Mouse (Mus musculus): ENCODE data around the gene Slx1b. TPM values are rescaled to one million over a fixed set of nuclear protein-coding genes. Genes with fewer than 3 reads are reported as not detected.

Gene Slx1b
- polyA plus RNA-seq, 1 experiment: 13.2 TPM

DNA sequence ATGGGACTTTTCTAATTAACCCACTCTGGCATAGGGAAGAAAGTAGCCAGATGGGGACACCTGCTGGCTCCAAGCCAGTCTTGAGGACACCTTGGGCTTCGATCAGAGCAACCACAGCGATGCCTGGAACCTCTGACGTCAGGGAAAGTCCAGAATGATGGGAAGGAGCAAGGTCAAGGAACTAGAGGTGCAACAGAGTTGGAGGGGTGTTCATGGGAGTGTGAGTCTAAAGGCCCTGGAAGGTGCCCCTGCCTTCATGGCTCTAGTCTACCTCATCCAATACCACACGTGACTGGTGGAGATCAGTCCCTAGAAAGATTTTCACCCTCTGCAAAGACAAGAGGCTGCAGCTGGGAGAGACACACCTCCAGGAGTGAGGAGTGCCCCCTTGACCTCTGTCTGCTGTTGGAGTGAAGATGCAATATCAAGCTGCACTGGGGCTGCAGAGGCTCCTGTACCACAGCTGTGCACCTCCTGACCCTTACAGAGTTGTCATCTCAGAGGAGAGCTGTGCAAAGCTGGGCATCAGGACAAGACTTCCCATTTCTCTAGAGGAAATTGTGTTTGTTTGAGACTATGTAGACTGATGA is 18.9 kb downstream of the Slx1b start:
- 63% methylated on average over 4 of the region's 4 CpGs for WGBS
- H3K27ac ChIP-seq (ENCODE audit: insufficient read depth, low read length): 0 out of 2 replicates have a peak overlapping the region, but pooled peaks have one; percentile 24

GRCm38 (mm10) chr7:126676207-126676606 is 19.4 kb downstream of the Slx1b start, which contains the start of gene Sult1a1:
Gene Sult1a1, minus strand, starts transcription at chr7:126676432.
- peak within 1 kb of the TSS; percentile 12; the same call in 1 of the 2 replicates for H3K4me3 ChIP-seq (ENCODE audit: extremely low read depth, insufficient read depth, insufficient read length)
- no peaks in the 10 kb centered on the region for H3K4me1 ChIP-seq (ENCODE audit: control insufficient read depth, insufficient read depth, insufficient read length)
- TF ChIP-seq POLR2A (IDR thresholded peaks at IDR 0.05; ENCODE audit: low read depth, low read length) (no peak), CTCF (IDR thresholded peaks at IDR 0.05; ENCODE audit: extremely low read depth, insufficient read depth, insufficient read length, insufficient replicate concordance) (no peak)
- H3K27me3 ChIP-seq (ENCODE audit: control insufficient read depth, insufficient read depth, low read length): no peaks in the 10 kb centered on the region
- DNase-seq (ENCODE audit: low read depth in 1 of 2, low spot score in 2 of 2): no peak
- H3K36me3 ChIP-seq (ENCODE audit: control insufficient read depth, insufficient read depth, low read length): peaks cover 22% of the 10 kb centered on the region
- H3K27ac ChIP-seq (ENCODE audit: insufficient read depth, low read length): peak within 1 kb of the TSS; percentile 67; the same call in 1 of the 2 replicates
- 84% methylated on average over 1 of the region's 1 CpGs for WGBS

More for the DNA sequence above, 18.9 kb downstream of the Slx1b start:
- H3K4me3 ChIP-seq (ENCODE audit: extremely low read depth, insufficient read depth, insufficient read length): no peak overlapping the region
- H3K4me1 ChIP-seq (ENCODE audit: control insufficient read depth, insufficient read depth, insufficient read length): no peaks in the 10 kb centered on the region
- peaks cover 18% of the 10 kb centered on the region for H3K36me3 ChIP-seq (ENCODE audit: control insufficient read depth, insufficient read depth, low read length)
- H3K27me3 ChIP-seq (ENCODE audit: control insufficient read depth, insufficient read depth, low read length): no peaks in the 10 kb centered on the region
- DNase-seq (ENCODE audit: low read depth in 1 of 2, low spot score in 2 of 2): no peak
- TF ChIP-seq POLR2A (IDR thresholded peaks at IDR 0.05; ENCODE audit: low read depth, low read length): no peak
- no peak for TF ChIP-seq CTCF (IDR thresholded peaks at IDR 0.05; ENCODE audit: extremely low read depth, insufficient read depth, insufficient read length, insufficient replicate concordance)

- no peak overlapping the region for H3K4me3 ChIP-seq (ENCODE audit: extremely low read depth, insufficient read depth, insufficient read length)
- no peaks in the 10 kb centered on the region for H3K27me3 ChIP-seq (ENCODE audit: control insufficient read depth, insufficient read depth, low read length)
- no peak for TF ChIP-seq POLR2A (IDR thresholded peaks at IDR 0.05; ENCODE audit: low read depth, low read length)
- no peak for TF ChIP-seq CTCF (IDR thresholded peaks at IDR 0.05; ENCODE audit: extremely low read depth, insufficient read depth, insufficient read length, insufficient replicate concordance)
- H3K27ac ChIP-seq (ENCODE audit: insufficient read depth, low read length): no peak overlapping the region
- 94% methylated on average over 8 of the region's 8 CpGs for WGBS
- no peak for DNase-seq (ENCODE audit: low read depth in 1 of 2, low spot score in 2 of 2)
- H3K4me1 ChIP-seq (ENCODE audit: control insufficient read depth, insufficient read depth, insufficient read length): no peaks in the 10 kb centered on the region
- peaks cover 23% of the 10 kb centered on the region for H3K36me3 ChIP-seq (ENCODE audit: control insufficient read depth, insufficient read depth, low read length)
Observed at GRCm38 (mm10) chr7:126675104-126675503, 20.5 kb downstream of the Slx1b start.

GRCm38 (mm10) chr7:126672111-126672510 is 23.5 kb downstream of the Slx1b start:
- Histone ChIP-seq H3K4me3 (ENCODE audit: extremely low read depth, insufficient read depth, insufficient read length) (no peak overlapping the region), H3K27ac (ENCODE audit: insufficient read depth, low read length) (no peak overlapping the region), H3K4me1 (ENCODE audit: control insufficient read depth, insufficient read depth, insufficient read length) (no peaks in the 10 kb centered on the region), H3K36me3 (ENCODE audit: control insufficient read depth, insufficient read depth, low read length) (peaks cover 23% of the 10 kb centered on the region), H3K27me3 (ENCODE audit: control insufficient read depth, insufficient read depth, low read length) (no peaks in the 10 kb centered on the region)
- TF ChIP-seq CTCF (IDR thresholded peaks at IDR 0.05; ENCODE audit: extremely low read depth, insufficient read depth, insufficient read length, insufficient replicate concordance) (no peak), POLR2A (IDR thresholded peaks at IDR 0.05; ENCODE audit: low read depth, low read length) (no peak)
- 95% methylated on average over 9 of the region's 9 CpGs for WGBS
- no peak for DNase-seq (ENCODE audit: low read depth in 1 of 2, low spot score in 2 of 2)

- TF ChIP-seq POLR2A (IDR thresholded peaks at IDR 0.05; ENCODE audit: low read depth, low read length): no peak
- TF ChIP-seq CTCF (IDR thresholded peaks at IDR 0.05; ENCODE audit: extremely low read depth, insufficient read depth, insufficient read length, insufficient replicate concordance): no peak
- WGBS: 95% methylated on average over 3 of the region's 3 CpGs
- Histone ChIP-seq H3K27me3 (ENCODE audit: control insufficient read depth, insufficient read depth, low read length) (no peaks in the 10 kb centered on the region), H3K36me3 (ENCODE audit: control insufficient read depth, insufficient read depth, low read length) (peaks cover 28% of the 10 kb centered on the region), H3K4me1 (ENCODE audit: control insufficient read depth, insufficient read depth, insufficient read length) (no peaks in the 10 kb centered on the region), H3K27ac (ENCODE audit: insufficient read depth, low read length) (no peak overlapping the region), H3K4me3 (ENCODE audit: extremely low read depth, insufficient read depth, insufficient read length) (no peak overlapping the region)
- no peak for DNase-seq (ENCODE audit: low read depth in 1 of 2, low spot score in 2 of 2)
Observed at GRCm38 (mm10) chr7:126670152-126670551, 25.4 kb downstream of the Slx1b start.

GRCm38 (mm10) chr7:126668452-126668851 is 27.1 kb downstream of the Slx1b start:
- no peak for DNase-seq (ENCODE audit: low read depth in 1 of 2, low spot score in 2 of 2)
- Histone ChIP-seq H3K27ac (ENCODE audit: insufficient read depth, low read length) (no peak overlapping the region), H3K27me3 (ENCODE audit: control insufficient read depth, insufficient read depth, low read length) (no peaks in the 10 kb centered on the region), H3K36me3 (ENCODE audit: control insufficient read depth, insufficient read depth, low read length) (peaks cover 31% of the 10 kb centered on the region), H3K4me1 (ENCODE audit: control insufficient read depth, insufficient read depth, insufficient read length) (no peaks in the 10 kb centered on the region), H3K4me3 (ENCODE audit: extremely low read depth, insufficient read depth, insufficient read length) (no peak overlapping the region)
- TF ChIP-seq POLR2A (IDR thresholded peaks at IDR 0.05; ENCODE audit: low read depth, low read length) (no peak), CTCF (IDR thresholded peaks at IDR 0.05; ENCODE audit: extremely low read depth, insufficient read depth, insufficient read length, insufficient replicate concordance) (no peak)
- WGBS: 67% methylated on average over 5 of the region's 5 CpGs

GRCm38 (mm10) chr7:126667495-126668090 is 28.0 kb downstream of the Slx1b start:
- Histone ChIP-seq H3K4me3 (ENCODE audit: extremely low read depth, insufficient read depth, insufficient read length) (no peak overlapping the region), H3K27me3 (ENCODE audit: control insufficient read depth, insufficient read depth, low read length) (no peaks in the 10 kb centered on the region), H3K27ac (ENCODE audit: insufficient read depth, low read length) (no peak overlapping the region), H3K4me1 (ENCODE audit: control insufficient read depth, insufficient read depth, insufficient read length) (no peaks in the 10 kb centered on the region), H3K36me3 (ENCODE audit: control insufficient read depth, insufficient read depth, low read length) (peaks cover 24% of the 10 kb centered on the region)
- no peak for DNase-seq (ENCODE audit: low read depth in 1 of 2, low spot score in 2 of 2)
- WGBS: 71% methylated on average over 9 of the region's 9 CpGs
- TF ChIP-seq POLR2A (IDR thresholded peaks at IDR 0.05; ENCODE audit: low read depth, low read length) (no peak), CTCF (IDR thresholded peaks at IDR 0.05; ENCODE audit: extremely low read depth, insufficient read depth, insufficient read length, insufficient replicate concordance) (no peak)
